Mouse (Mus musculus) neutrophil, adult 5-6 weeks (primary cell): ENCODE results near the gene Cmtm5. TPM values are rescaled to one million over a fixed set of nuclear protein-coding genes. Genes with fewer than 3 reads are reported as not detected.
"Not testable (repeated sequence)": the region's sequence is repeated elsewhere in the genome, so short reads cannot be mapped to it uniquely, and the experiment has no call there.

Experiments
- ATAC-seq: fragments of 151-379, 151-347 bp; 2 replicates; pipeline ENCODE4 v1.8.0; 2017; ENCODE audit warnings: mild to moderate bottlenecking, moderate TSS enrichment; ENCODE audit not compliant: insufficient number of reproducible peaks, poor library complexity, low FRiP score, severe bottlenecking; ENCODE audit errors: extremely low read depth
- total RNA-seq: library from RNA; stranded (forward); fragments of 200-1000 nt; gene quantifications from 2 replicates; pipeline ENCODE4 v1.2.3, GENCODE M21; 2017

Gene Cmtm5
- total RNA-seq, 1 experiment from 2014 or later = not detected

- no peak for ATAC-seq
Observed at GRCm38 (mm10) chr14:54978664-54979063, 42.6 kb downstream of the Cmtm5 start.

DNA sequence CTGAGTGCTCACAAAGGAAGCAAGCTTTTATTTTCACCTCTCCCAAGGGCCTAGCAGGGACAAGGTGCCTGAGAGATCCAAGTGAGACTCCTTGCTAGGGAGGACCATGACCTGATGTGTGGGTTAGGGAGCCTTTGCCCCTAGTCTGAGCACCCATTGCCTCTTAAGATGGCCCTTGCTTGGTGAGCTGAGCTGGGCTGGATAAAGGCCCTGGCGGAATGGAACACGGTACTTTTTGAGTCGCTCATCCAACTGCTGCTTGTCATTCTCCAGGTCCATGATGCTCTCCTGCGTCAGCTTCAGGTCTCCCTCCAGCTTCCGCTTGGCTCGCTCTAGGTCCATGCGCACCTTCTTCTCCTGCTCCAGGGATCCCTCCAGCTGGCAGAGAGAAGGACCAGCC is 45.9 kb downstream of the Cmtm5 start:
- no peak for ATAC-seq

DNA sequence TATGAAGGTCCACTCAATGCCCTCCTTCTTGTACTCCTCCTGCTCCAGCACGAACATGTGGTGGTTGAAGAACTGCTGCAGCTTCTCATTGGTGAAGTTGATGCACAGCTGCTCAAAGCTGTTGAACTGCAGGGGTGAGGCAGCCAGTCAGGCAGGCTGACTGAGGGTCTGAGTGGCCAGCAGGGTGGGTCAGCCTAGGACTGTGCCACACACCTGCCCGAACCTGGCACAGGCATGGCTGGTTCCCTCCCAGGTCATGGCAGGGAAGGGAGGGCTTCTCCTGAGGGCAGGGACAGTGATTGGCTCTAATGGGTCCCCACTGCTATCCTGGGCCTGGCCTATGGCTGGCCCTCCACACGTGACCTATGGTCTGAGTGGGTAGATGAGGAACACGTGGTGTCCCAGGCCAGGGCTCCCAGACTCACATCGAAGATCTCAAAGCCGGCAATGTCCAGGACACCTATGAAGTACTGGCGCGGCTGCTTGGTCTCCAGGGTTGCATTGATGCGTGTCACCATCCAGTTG is 52.4 kb downstream of the Cmtm5 start:
- ATAC-seq = not testable (repeated sequence)

Other genes with a start within 250 kb of the Cmtm5 start
- 373 and 387 TPM in 2 replicates for gene Acin1, start 249.3 kb upstream of the Cmtm5 start, total RNA-seq
- not detected in 2 replicates for gene Gm29776, start 237.4 kb upstream of the Cmtm5 start, total RNA-seq
- gene Cebpe, start 224.1 kb upstream of the Cmtm5 start, total RNA-seq = 9.1 and 9.2 TPM in 2 replicates
- gene Slc7a8, start 154.3 kb upstream of the Cmtm5 start, total RNA-seq = 0.49 and 0.81 TPM in 2 replicates
- gene Rnf212b, start 122.1 kb upstream of the Cmtm5 start, total RNA-seq = not detected in 2 replicates
- gene Homez, start 65.3 kb upstream of the Cmtm5 start, total RNA-seq = 9.2 and 9.7 TPM in 2 replicates
- gene Ppp1r3e, start 58.7 kb upstream of the Cmtm5 start, total RNA-seq = 0.47 TPM in 1 of 2 replicates, not detected in the other
- gene Bcl2l2, start 52.9 kb upstream of the Cmtm5 start, total RNA-seq = 3.6 and 6.6 TPM in 2 replicates
- not detected in 2 replicates for gene Gm20521, start 52.8 kb upstream of the Cmtm5 start, total RNA-seq
- gene Pabpn1, start 43.8 kb upstream of the Cmtm5 start, total RNA-seq = 198 and 209 TPM in 2 replicates
- gene Slc22a17, start 23.1 kb upstream of the Cmtm5 start, total RNA-seq = 0.25 and 0.47 TPM in 2 replicates
- not detected in 2 replicates for gene Efs, start 10.1 kb upstream of the Cmtm5 start, total RNA-seq
- not detected in 2 replicates for gene Il25, start 3.6 kb upstream of the Cmtm5 start, total RNA-seq
- gene Myh6, start 30.7 kb downstream of the Cmtm5 start, total RNA-seq = not detected in 2 replicates
- not detected in 2 replicates for gene Gm17428, start 40.7 kb downstream of the Cmtm5 start, total RNA-seq
- gene Myh7, start 58.4 kb downstream of the Cmtm5 start, total RNA-seq = not detected in 2 replicates
- 58.9 and 73.5 TPM in 2 replicates for gene Ngdn, start 79.2 kb downstream of the Cmtm5 start, total RNA-seq
- 7.2 and 7.8 TPM in 2 replicates for gene Zfhx2, start 156.1 kb downstream of the Cmtm5 start, total RNA-seq
- gene Thtpa, start 158.5 kb downstream of the Cmtm5 start, total RNA-seq = 5.2 TPM in 2 replicates
- 48.5 TPM in 2 replicates for gene Ap1g2, start 170.3 kb downstream of the Cmtm5 start, total RNA-seq
- gene Jph4, start 180.7 kb downstream of the Cmtm5 start, total RNA-seq = 0.12 TPM in 1 of 2 replicates, not detected in the other